Mouse (Mus musculus): ENCODE results near the gene Grm1.
"Not testable (repeated sequence)": the region's sequence is repeated elsewhere in the genome, so short reads cannot be mapped to it uniquely, and the experiment has no call there.

The Grm1 gene

GRCm38 (mm10) chr10:11081611-11082398 lies at the start of gene Grm1:
Gene Grm1 (minus strand): TSS chr10:11082356.
- DNase-seq: peak; percentile 86

GRCm38 (mm10) chr10:11121781-11122180 lies 39.6 kb upstream of the Grm1 start:
- no peak for DNase-seq

GRCm38 (mm10) chr10:11098475-11099044 lies 16.4 kb upstream of the Grm1 start:
- no peak for DNase-seq

GRCm38 (mm10) chr10:11086348-11086747 lies 4.2 kb upstream of the Grm1 start:
- no peak for DNase-seq

- no peak for DNase-seq
These were observed 1.2 kb downstream of the Grm1 start for GRCm38 (mm10) chr10:11080725-11081610.

- peak; percentile 19 for DNase-seq
These were observed 2.0 kb downstream of the Grm1 start for GRCm38 (mm10) chr10:11080013-11080724.

GRCm38 (mm10) chr10:11079506-11079905 lies 2.6 kb downstream of the Grm1 start:
- no peak for DNase-seq

- DNase-seq: peak; percentile 33
These were observed 17.0 kb downstream of the Grm1 start for GRCm38 (mm10) chr10:11065136-11065535.

- no peak for DNase-seq
These were observed 20.7 kb downstream of the Grm1 start for GRCm38 (mm10) chr10:11061318-11062071.

GRCm38 (mm10) chr10:11049361-11049760 lies 32.8 kb downstream of the Grm1 start:
- DNase-seq: no peak

GRCm38 (mm10) chr10:11045421-11045820 lies 36.7 kb downstream of the Grm1 start:
- not testable (repeated sequence) for DNase-seq

- DNase-seq: no peak
These were observed 37.6 kb downstream of the Grm1 start for GRCm38 (mm10) chr10:11044455-11045106.

- no peak for DNase-seq
These were observed 42.8 kb downstream of the Grm1 start for GRCm38 (mm10) chr10:11039323-11039722.

- no peak for DNase-seq
These were observed 49.9 kb downstream of the Grm1 start for GRCm38 (mm10) chr10:11032221-11032620.

- no peak for DNase-seq
These were observed 56.2 kb downstream of the Grm1 start for GRCm38 (mm10) chr10:11025764-11026518.

- no peak for DNase-seq
These were observed 63.1 kb downstream of the Grm1 start for GRCm38 (mm10) chr10:11018970-11019531.

- no peak for DNase-seq
These were observed 68.5 kb downstream of the Grm1 start for GRCm38 (mm10) chr10:11013653-11014052.

GRCm38 (mm10) chr10:10996766-10997165 lies 85.4 kb downstream of the Grm1 start:
- no peak for DNase-seq

GRCm38 (mm10) chr10:10991708-10992107 lies 90.4 kb downstream of the Grm1 start:
- DNase-seq: no peak

GRCm38 (mm10) chr10:10971311-10971710 lies 110.8 kb downstream of the Grm1 start:
- no peak for DNase-seq

All from embryo, embryonic 11 days (tissue).